Mouse (Mus musculus) megakaryocyte, embryonic 14.5 days (primary cell): ENCODE results near the gene Med18. TPM values are rescaled to one million over a fixed set of nuclear protein-coding genes. Genes with fewer than 3 reads are reported as not detected.

Source experiments
- H3K27me3 ChIP-seq: replicated peaks from 2 replicates; pipeline ENCODE3; 2012; ENCODE audit warnings: inconsistent platforms
- H3K36me3 ChIP-seq: replicated peaks from 2 replicates; pipeline ENCODE3; 2012; ENCODE audit warnings: low read length, inconsistent platforms, mixed read lengths
- H3K4me1 ChIP-seq: 2 replicates; pipeline ENCODE4 v1.6.1; 2012; ENCODE audit warnings: inconsistent platforms
- H3K4me3 ChIP-seq: replicated peaks from 2 replicates; pipeline ENCODE3; 2012; ENCODE audit warnings: moderate library complexity, mild to moderate bottlenecking, inconsistent platforms
- H3K9me3 ChIP-seq: 2 replicates; pipeline ENCODE4 v1.6.1; 2012; ENCODE audit warnings: inconsistent platforms
- FLI1 ChIP-seq: IDR thresholded peaks from 2 replicates; pipeline ENCODE4 v1.6.1; 2012; ENCODE audit warnings: low read length, inconsistent platforms, mixed read lengths
- GATA1 ChIP-seq: IDR thresholded peaks from 3 replicates; pipeline ENCODE4 v1.6.1; 2012; ENCODE audit warnings: mixed read lengths, low read length, inconsistent platforms, borderline replicate concordance
- polyA plus RNA-seq: library from polyadenylated mRNA; stranded (reverse); fragments of >175 nt; gene quantifications from 2 replicates; pipeline ENCODE4 v1.2.3, GENCODE M21; 2012; ENCODE audit warnings: low replicate concordance; ENCODE audit not compliant: insufficient read depth

Med18 gene
- polyA plus RNA-seq, 1 experiment = 2.3 TPM

GRCm38 (mm10) chr4:132455561-132455960, 8.2 kb downstream of the Med18 start:
- TF ChIP-seq FLI1 = no peak
- peaks cover 36% of the 10 kb centered on the region for H3K36me3 ChIP-seq
- H3K4me1 ChIP-seq = peaks cover 22% of the 10 kb centered on the region
- no peaks in the 10 kb centered on the region for H3K27me3 ChIP-seq
- H3K9me3 ChIP-seq = no peaks in the 10 kb centered on the region
- no peak overlapping the region for H3K4me3 ChIP-seq

GRCm38 (mm10) chr4:132455146-132455545, 8.6 kb downstream of the Med18 start:
- peaks cover 22% of the 10 kb centered on the region for H3K4me1 ChIP-seq
- H3K9me3 ChIP-seq = no peaks in the 10 kb centered on the region
- H3K4me3 ChIP-seq = no peak overlapping the region
- TF ChIP-seq FLI1 = no peak
- TF ChIP-seq GATA1 = no peak
- peaks cover 32% of the 10 kb centered on the region for H3K36me3 ChIP-seq
- no peaks in the 10 kb centered on the region for H3K27me3 ChIP-seq

GRCm38 (mm10) chr4:132454216-132454615, 9.5 kb downstream of the Med18 start:
- Histone ChIP-seq H3K4me3 (no peak overlapping the region), H3K36me3 (peaks cover 23% of the 10 kb centered on the region), H3K27me3 (no peaks in the 10 kb centered on the region), H3K9me3 (no peaks in the 10 kb centered on the region), H3K4me1 (peaks cover 20% of the 10 kb centered on the region)
- TF ChIP-seq GATA1 (no peak), FLI1 (no peak)

- H3K4me1 ChIP-seq = peaks cover 10% of the 10 kb centered on the region
- TF ChIP-seq FLI1 = no peak
- no peak for TF ChIP-seq GATA1
These were observed 13.9 kb downstream of the Med18 start for GRCm38 (mm10) chr4:132449778-132450177.

GRCm38 (mm10) chr4:132446105-132446504, 17.6 kb downstream of the Med18 start:
- Histone ChIP-seq H3K9me3 (peaks cover 7% of the 10 kb centered on the region), H3K4me3 (no peak overlapping the region), H3K27me3 (no peaks in the 10 kb centered on the region), H3K36me3 (no peaks in the 10 kb centered on the region), H3K4me1 (peaks cover 10% of the 10 kb centered on the region)
- TF ChIP-seq FLI1 (no peak), GATA1 (no peak)

More at GRCm38 (mm10) chr4:132449778-132450177, 13.9 kb downstream of the Med18 start:
- H3K36me3 ChIP-seq = no peaks in the 10 kb centered on the region
- no peak overlapping the region for H3K4me3 ChIP-seq
- H3K27me3 ChIP-seq = no peaks in the 10 kb centered on the region
- H3K9me3 ChIP-seq = no peaks in the 10 kb centered on the region

- peaks cover 6% of the 10 kb centered on the region for H3K4me1 ChIP-seq
- peaks cover 7% of the 10 kb centered on the region for H3K9me3 ChIP-seq
- no peak for TF ChIP-seq GATA1
- no peak for TF ChIP-seq FLI1
These were observed 19.2 kb downstream of the Med18 start for GRCm38 (mm10) chr4:132444516-132444915.

GRCm38 (mm10) chr4:132437857-132438256, 25.9 kb downstream of the Med18 start:
- TF ChIP-seq GATA1 (no peak), FLI1 (no peak)
- no peaks in the 10 kb centered on the region for H3K27me3 ChIP-seq
- H3K4me1 ChIP-seq = peaks cover 22% of the 10 kb centered on the region
- H3K36me3 ChIP-seq = no peaks in the 10 kb centered on the region
- H3K9me3 ChIP-seq = peaks cover 2% of the 10 kb centered on the region
- no peak overlapping the region for H3K4me3 ChIP-seq

More at GRCm38 (mm10) chr4:132444516-132444915, 19.2 kb downstream of the Med18 start:
- no peaks in the 10 kb centered on the region for H3K36me3 ChIP-seq
- no peaks in the 10 kb centered on the region for H3K27me3 ChIP-seq
- no peak overlapping the region for H3K4me3 ChIP-seq

- Histone ChIP-seq H3K27me3 (no peaks in the 10 kb centered on the region), H3K4me1 (peaks cover 36% of the 10 kb centered on the region), H3K9me3 (no peaks in the 10 kb centered on the region), H3K4me3 (peak overlapping the region; percentile 47), H3K36me3 (no peaks in the 10 kb centered on the region)
- TF ChIP-seq FLI1 (no peak), GATA1 (no peak)
These were observed 30.9 kb downstream of the Med18 start for GRCm38 (mm10) chr4:132432717-132433372.

GRCm38 (mm10) chr4:132428022-132428542, 35.6 kb downstream of the Med18 start:
- no peaks in the 10 kb centered on the region for H3K9me3 ChIP-seq
- TF ChIP-seq FLI1 = no peak
- TF ChIP-seq GATA1 = no peak
- peaks cover 49% of the 10 kb centered on the region for H3K4me1 ChIP-seq
- H3K27me3 ChIP-seq = no peaks in the 10 kb centered on the region
- H3K36me3 ChIP-seq = no peaks in the 10 kb centered on the region
- peak overlapping the region; percentile 51 for H3K4me3 ChIP-seq

GRCm38 (mm10) chr4:132427493-132427892, 36.2 kb downstream of the Med18 start:
- no peaks in the 10 kb centered on the region for H3K27me3 ChIP-seq
- no peaks in the 10 kb centered on the region for H3K9me3 ChIP-seq
- no peak for TF ChIP-seq FLI1
- no peak for TF ChIP-seq GATA1
- H3K4me1 ChIP-seq = peaks cover 46% of the 10 kb centered on the region
- no peaks in the 10 kb centered on the region for H3K36me3 ChIP-seq
- H3K4me3 ChIP-seq = no peak overlapping the region
